Mouse (Mus musculus) MEL (cell line): ENCODE data around the gene Lrif1.
"Not testable (repeated sequence)": the region's sequence is repeated elsewhere in the genome, so short reads cannot be mapped to it uniquely, and the experiment has no call there.

Experiments used
- CHD1 ChIP-seq: IDR thresholded peaks from 2 replicates; pipeline ENCODE4 v1.6.1; 2012; ENCODE audit warnings: low read depth, mild to moderate bottlenecking, inconsistent platforms, low read length, improper control_type of control experiment
- CTCF ChIP-seq, 3 experiments: IDR thresholded peaks in 2 of 3; conservative IDR thresholded peaks in 1 of 3; 2 replicates each; pipeline ENCODE4 v1.5.1; 2011 to 2012; ENCODE audit warnings: low read length in 3 of 3, low read depth in 2 of 3, mild to moderate bottlenecking in 2 of 3, improper control_type of control experiment in 1 of 3, inconsistent platforms in 1 of 3, mixed read lengths in 1 of 3, moderate library complexity in 1 of 3; ENCODE audit not compliant: control insufficient read depth in 1 of 3, insufficient read depth in 1 of 3, poor library complexity in 1 of 3, severe bottlenecking in 1 of 3
- EP300 ChIP-seq, 2 experiments: IDR thresholded peaks; 2 replicates each; pipeline ENCODE4 v1.6.1; 2011; ENCODE audit warnings: improper control_type of control experiment in 2 of 2, low read length in 2 of 2, low read depth in 1 of 2, mild to moderate bottlenecking in 1 of 2
- KAT2A ChIP-seq: conservative IDR thresholded peaks from 2 replicates; pipeline ENCODE4 v1.6.1; 2012; ENCODE audit warnings: low read depth, low read length, improper control_type of control experiment, inconsistent platforms
- MAX ChIP-seq: IDR thresholded peaks from 2 replicates; pipeline ENCODE4 v1.6.1; 2011; ENCODE audit warnings: low read length, improper control_type of control experiment
- MAZ ChIP-seq: IDR thresholded peaks from 2 replicates; pipeline ENCODE4 v1.6.1; 2012; ENCODE audit warnings: low read depth, mild to moderate bottlenecking, inconsistent platforms, low read length, improper control_type of control experiment
- MEF2A ChIP-seq: IDR thresholded peaks from 2 replicates; pipeline ENCODE4 v1.6.1; 2014; ENCODE audit warnings: low read depth, mild to moderate bottlenecking, inconsistent platforms, low read length, improper control_type of control experiment; ENCODE audit not compliant: poor library complexity, insufficient replicate concordance, severe bottlenecking; ENCODE audit errors: extremely low read depth
- POLR2A ChIP-seq, 2 experiments: IDR thresholded peaks; 2 replicates each; pipeline ENCODE4 v1.6.1; 2011 to 2012; ENCODE audit warnings: low read length in 2 of 2, mild to moderate bottlenecking in 2 of 2, control low read depth in 1 of 2, improper control_type of control experiment in 1 of 2, low read depth in 1 of 2, moderate library complexity in 1 of 2; ENCODE audit not compliant: control insufficient read depth in 1 of 2, insufficient read depth in 1 of 2, poor library complexity in 1 of 2
- POLR2AphosphoS2 ChIP-seq: IDR thresholded peaks from 2 replicates; pipeline ENCODE4 v1.6.1; 2011; ENCODE audit warnings: low read length, improper control_type of control experiment
- TCF12 ChIP-seq: IDR thresholded peaks from 2 replicates; pipeline ENCODE4 v1.6.1; 2014; ENCODE audit warnings: low read depth, mild to moderate bottlenecking, inconsistent platforms, low read length, improper control_type of control experiment, moderate library complexity
- UBTF ChIP-seq: IDR thresholded peaks from 2 replicates; pipeline ENCODE4 v1.6.1; 2012; ENCODE audit warnings: low read depth, mild to moderate bottlenecking, inconsistent platforms, low read length, improper control_type of control experiment, moderate library complexity, borderline replicate concordance; ENCODE audit not compliant: insufficient read depth
- ZC3H11A ChIP-seq: IDR thresholded peaks from 2 replicates; pipeline ENCODE4 v1.6.1; 2012; ENCODE audit warnings: low read depth, mild to moderate bottlenecking, inconsistent platforms, low read length, improper control_type of control experiment

- not testable (repeated sequence) for TF ChIP-seq MAX; POLR2A (IDR thresholded peaks at IDR 0.05; ENCODE audit: control insufficient read depth in 1 of 2, insufficient read depth in 1 of 2, low read depth in 1 of 2, low read length in 2 of 2, poor library complexity in 1 of 2); CHD1; EP300 (IDR thresholded peaks at IDR 0.05; ENCODE audit: low read depth in 1 of 2, low read length in 2 of 2); CTCF (IDR thresholded peaks at IDR 0.05 in 2 of 3, conservative IDR thresholded peaks at IDR 0.05 in 1 of 3; ENCODE audit: control insufficient read depth in 1 of 3, insufficient read depth in 1 of 3, low read depth in 2 of 3, low read length in 3 of 3, poor library complexity in 1 of 3, severe bottlenecking in 1 of 3); TCF12; KAT2A; MAZ; ZC3H11A; POLR2AphosphoS2; UBTF; MEF2A
Observed at GRCm38 (mm10) chr3:106672811-106673210, 12.0 kb upstream of the Lrif1 start.
